Mouse (Mus musculus): ENCODE measurements at regions not wholly inside any gene's neighbourhood (a gene's known extent, or its start where the extent isn't known, plus 50 kb on each side); places are given as distances from the start of the nearest gene placed in this dataset.

DNA sequence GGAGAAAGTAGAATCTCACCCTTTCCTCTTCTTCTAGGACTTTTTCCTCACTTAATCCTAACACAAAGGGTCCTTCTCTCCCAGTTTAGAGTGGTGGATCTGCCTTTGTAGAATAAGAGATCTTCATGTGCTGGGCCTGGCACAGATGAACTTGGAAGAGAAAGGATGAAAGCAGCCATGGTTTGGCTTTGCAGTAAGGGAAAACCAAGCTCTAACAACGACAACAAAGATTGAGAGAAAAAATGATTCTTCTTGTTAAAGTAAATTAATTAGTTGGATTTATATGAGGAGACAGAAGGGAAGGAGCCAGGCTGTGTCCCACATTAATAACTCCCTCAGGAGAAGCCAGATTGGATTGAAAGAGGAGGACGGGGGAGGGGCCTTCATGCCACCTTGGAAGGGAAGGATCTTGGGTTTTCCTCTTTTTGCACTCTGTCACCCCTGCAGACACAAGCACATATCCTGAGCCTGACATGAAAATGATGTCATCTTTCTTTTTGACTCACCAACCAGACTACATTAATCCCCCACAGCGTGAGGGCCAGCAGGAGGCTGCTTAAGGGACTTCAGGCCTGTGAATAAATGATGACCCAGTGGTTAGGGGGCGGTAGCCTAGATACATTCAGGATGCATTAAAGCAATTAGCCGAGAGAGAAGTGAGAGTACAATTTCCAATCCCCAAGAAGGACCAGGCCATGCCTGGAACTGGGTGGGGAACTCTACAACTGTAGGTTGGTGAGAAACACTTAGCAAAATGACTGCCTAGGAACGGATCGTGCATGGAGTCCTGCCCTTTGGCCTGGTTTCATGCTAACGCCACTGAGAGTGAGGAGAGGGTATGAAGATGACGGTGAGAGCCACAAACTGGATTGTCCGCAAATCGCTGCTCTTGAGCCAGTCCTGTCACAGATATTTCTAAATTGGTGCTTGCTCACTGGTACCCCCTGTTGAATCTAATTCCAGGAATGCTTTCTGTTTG lies 69.4 kb upstream of the Klf7 start:
- no peak for TF ChIP-seq CTCF (IDR thresholded peaks at IDR 0.05; ENCODE audit: extremely low read depth, insufficient read depth, low read length)
- TF ChIP-seq POLR2A (IDR thresholded peaks at IDR 0.05; ENCODE audit: extremely low read depth, insufficient read depth, low read length): no peak
